Mouse (Mus musculus): ENCODE results near the gene Dgkz. TPM values are rescaled to one million over a fixed set of nuclear protein-coding genes. Genes with fewer than 3 reads are reported as not detected.
A peak's percentile ranks its signal among the peaks of the same experiment; 100 is the strongest.

Gene Dgkz
- total RNA-seq, 2 experiments from 2014 or later: 45.1 to 48.0 TPM

DNA sequence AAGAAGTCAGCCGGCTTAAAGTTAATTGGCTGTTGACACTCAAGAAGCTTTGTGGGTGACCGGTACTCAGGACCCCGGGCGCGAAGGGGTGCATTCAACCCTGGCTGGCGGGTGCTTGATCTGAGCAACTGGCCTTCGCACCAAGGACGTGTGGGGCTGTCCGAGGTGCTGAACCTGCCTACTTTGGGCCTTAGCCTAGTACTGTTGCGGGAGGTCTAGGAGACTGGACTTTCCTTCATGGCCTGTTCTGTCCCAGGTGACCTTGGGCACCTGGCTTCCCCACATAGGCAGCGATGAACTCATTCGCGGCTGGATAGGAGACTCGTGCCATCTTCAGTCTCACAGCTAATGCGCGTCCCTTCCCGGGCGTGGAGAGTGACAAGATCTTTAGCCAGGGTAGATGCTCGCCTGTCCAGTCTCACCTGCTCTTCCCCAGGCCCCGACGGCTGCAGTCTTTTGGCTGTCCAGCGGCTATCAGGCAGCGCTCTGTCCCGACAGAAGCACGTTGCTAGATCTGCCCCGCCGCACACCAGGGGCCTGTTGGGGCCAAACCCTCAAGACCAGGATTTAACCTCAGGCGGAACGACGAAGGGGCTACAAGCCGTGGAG is 54.4 kb downstream of the Dgkz start:
- peak; percentile 88 to 92 for DNase-seq

DNA sequence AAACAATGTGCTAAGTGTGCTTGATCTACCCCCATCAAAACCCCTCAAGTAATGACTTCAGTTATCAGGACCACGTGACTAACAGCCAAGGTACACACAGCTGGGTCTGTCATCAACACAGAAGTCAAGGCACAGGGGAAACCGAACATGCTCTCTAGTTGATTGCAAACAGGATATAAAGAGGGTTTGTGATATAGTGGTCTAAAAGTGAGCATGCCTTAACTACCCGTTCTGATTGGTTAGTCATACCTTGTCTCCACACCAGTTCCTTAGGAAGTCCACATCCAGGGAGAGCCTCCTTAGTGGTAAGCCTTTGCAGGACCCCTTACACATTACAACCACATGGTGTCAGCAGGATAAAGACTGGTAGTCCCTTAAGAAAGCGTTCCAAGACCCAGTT is 55.5 kb downstream of the Dgkz start:
- DNase-seq: no peak

GRCm38 (mm10) chr2:91917096-91917495 is 58.6 kb downstream of the Dgkz start:
- no peak for DNase-seq

DNA sequence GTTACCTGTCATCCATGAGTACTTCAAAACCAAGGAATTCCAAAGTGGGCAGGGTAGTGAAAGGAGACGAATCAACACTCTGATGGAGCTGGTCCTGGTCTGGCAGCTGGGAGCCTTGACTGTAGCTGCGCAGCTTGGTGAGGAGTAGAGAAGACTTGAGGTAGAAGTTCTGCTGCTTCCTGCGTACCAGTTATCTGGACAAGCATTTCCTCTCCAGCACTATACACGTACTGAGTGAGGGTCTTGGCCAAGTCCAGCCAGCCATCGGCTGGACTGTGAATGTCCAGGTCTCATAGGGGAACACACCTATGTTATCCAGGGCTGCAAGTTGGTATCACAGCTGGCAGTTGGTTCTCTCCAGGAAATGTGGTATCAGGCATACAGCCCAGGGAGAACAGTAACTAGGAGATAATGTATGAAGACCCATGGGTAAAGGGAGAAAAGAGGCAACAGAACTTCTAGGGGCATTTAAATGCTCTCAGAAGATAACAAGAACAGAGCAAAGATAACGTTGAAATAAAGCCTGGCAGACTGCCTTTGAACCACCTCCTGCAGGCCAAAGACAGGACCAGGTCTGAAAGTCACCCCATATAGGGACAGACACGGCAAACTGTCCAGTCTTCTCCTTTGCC is 59.2 kb downstream of the Dgkz start:
- DNase-seq: no peak

DNA sequence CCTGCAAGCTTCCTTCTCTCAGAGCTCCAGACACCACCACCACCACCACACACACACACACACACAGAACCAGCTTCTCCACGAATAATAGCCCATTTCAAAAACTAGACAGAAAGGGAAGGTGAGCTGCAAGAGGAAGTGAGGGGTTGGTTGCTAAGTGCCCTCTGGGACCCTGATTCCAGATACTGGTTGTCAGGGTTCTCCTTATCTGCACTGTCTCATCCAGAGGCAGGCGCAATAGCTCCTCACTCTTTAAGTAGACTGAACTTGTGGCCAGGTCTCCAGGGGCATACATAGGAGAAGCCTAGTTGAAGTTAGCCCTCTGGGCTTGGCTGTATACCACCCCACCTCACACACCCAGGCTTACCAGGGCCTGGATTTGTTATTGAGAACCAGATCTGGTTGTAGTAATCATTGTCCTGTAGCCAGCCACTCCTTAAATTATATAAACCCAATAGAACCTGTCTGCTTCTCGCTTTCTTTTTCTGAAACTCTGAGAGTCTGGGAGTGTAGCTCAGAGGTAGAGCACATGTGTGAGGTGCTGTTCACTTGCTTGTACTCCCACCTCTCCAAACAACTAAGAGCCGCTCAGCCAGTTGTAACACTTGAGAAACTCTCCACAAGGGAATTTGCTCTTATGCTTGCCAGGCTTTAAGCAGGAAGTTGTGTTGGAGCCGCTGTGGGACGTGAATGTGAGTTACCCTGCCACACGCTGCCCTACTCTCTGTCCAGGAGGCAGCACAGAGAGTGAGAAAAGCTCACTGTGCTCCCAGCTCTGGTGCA is 62.1 kb downstream of the Dgkz start:
- DNase-seq: no peak

- no peak for DNase-seq
Observed at GRCm38 (mm10) chr2:91912616-91913015, 63.0 kb downstream of the Dgkz start.

DNA sequence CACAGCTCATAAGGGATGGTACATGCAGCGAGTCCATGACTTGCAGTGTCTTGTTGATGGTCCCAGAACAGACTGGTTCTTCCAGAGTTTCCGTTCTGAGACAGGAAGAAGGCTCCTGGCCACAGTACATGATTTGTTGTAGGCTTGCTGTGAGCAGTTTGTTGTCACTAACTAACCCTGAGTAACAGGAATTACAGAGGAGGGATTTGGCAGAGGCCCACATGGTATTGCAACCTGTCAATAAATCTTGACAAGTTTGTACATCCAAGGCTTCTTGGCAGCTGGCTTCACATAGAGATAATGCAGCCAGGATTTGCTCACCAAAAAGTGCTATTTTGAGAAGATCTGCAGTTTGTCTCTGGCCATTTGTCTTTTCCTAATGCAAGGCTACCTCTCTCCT is 69.5 kb downstream of the Dgkz start:
- peak; percentile 53 to 69 for DNase-seq

- DNase-seq: no peak
Observed at GRCm38 (mm10) chr2:91904618-91905307, 70.9 kb downstream of the Dgkz start.

- DNase-seq: no peak
Observed at GRCm38 (mm10) chr2:91903171-91903925, 72.3 kb downstream of the Dgkz start.

DNA sequence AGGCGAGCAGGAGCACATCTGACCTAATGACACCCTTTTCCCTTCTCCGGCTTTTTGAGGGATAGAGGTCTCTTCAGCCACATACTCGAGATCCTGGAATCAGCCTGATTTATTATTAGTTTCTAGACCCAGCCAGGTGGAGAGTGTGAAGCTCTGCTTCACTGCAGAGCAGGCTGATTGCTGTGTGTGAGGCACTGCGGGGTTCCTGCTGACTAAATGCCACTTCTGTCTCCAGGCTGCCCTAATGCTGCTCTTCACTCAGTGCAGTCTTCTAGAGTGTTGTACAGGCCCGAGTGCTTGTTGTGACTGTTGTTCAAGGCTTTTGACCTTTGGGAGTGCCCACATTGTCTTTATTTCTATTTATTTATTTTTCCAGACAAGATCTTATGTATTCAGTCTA is 73.3 kb downstream of the Dgkz start:
- no peak for DNase-seq

DNA sequence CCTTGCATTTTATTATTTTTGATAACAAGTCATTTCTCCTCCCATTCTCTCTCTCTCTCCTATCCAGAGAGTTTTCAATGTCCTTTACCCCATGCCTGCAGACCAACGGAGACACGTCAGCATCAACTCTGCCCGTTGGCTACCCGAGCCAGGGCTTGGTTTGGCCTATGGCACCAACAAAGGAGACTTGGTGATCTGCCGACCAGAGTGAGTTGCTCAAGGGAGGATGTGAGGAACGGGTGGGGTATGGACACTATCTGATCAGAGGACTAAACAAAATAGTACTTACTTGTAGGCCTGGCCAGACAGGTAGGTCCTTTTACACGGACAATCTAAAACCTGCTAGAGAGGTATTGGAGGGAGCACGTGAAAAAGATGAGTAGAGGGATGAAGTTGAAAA is 75.2 kb downstream of the Dgkz start:
- DNase-seq: no peak

GRCm38 (mm10) chr2:91899141-91899540 is 76.5 kb downstream of the Dgkz start:
- DNase-seq: no peak

- no peak for DNase-seq
Observed at GRCm38 (mm10) chr2:91897968-91898367, 77.7 kb downstream of the Dgkz start.

GRCm38 (mm10) chr2:91895401-91895800 is 80.3 kb downstream of the Dgkz start:
- DNase-seq: no peak

- DNase-seq: no peak
Observed at GRCm38 (mm10) chr2:91894716-91895115, 80.9 kb downstream of the Dgkz start.

- no peak for DNase-seq
Observed at GRCm38 (mm10) chr2:91884616-91885015, 91.0 kb downstream of the Dgkz start.

- no peak for DNase-seq
Observed at GRCm38 (mm10) chr2:91883961-91884360, 91.7 kb downstream of the Dgkz start.

Small RNA genes within 50 kb of the gene (microRNA-seq; reads per million reads assigned to microRNA genes)
- gene Mir6999: not detected

Other genes starting within 250 kb of the Dgkz start
- gene Ambra1, start 245.7 kb downstream of the Dgkz start, total RNA-seq (2021): 10 to 100 TPM; 34.4 to 35.5 TPM
- 1 to 10 TPM; 2.7 to 2.9 TPM for gene Chrm4, start 48.6 kb downstream of the Dgkz start, total RNA-seq (2021)
- 10 to 100 TPM in 1 of 2 experiments, 1 to 10 TPM in 1; 6.7 to 11.6 TPM for gene Mdk, start 43.6 kb downstream of the Dgkz start, total RNA-seq (2021)
- not detected for gene Gm9821, start 30.2 kb downstream of the Dgkz start, total RNA-seq (2021)
- 10 to 100 TPM in 1 of 2 experiments, 1 to 10 TPM in 1; 6.2 to 30.5 TPM for gene Creb3l1, start 48.6 kb upstream of the Dgkz start, total RNA-seq (2021)
- gene Phf21a, start 117.3 kb upstream of the Dgkz start, total RNA-seq (2021): 10 to 100 TPM; 60.6 to 74.1 TPM

Measured in adrenal gland, postnatal 36 days (tissue).